Comparison of ENCODE assay signal across 8 mouse cellular contexts in the genomic region with DNA sequence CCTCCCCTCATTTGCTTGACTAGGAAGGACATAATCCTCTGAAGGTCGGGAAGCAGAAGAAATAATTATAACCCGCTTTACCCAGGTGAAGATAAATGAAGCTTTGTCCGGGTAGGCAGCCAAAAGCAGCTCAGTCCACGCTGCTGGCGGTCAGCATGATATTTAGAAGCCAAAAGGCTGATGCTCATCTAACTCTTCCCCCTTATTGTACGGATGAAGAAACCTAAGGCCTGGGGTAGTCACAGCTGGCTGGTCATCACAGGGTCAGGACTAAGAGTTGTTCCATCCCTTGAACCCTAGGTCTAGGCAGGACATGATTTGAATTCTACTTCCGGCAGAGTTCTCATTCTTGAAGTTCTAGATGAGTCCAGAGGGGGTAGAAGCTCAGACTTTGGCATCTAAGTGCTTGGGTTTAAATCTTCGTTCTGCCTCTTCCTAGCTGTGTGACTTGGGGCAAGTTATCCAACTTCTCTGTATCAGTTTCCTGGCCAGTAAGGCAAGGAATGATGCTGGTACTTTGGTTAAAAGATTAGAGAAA. TPM values are rescaled to one million over a fixed set of nuclear protein-coding genes. Genes with fewer than 3 reads are reported as not detected.
DNase-seq lines count a peak whose midpoint lies in the region; ATAC-seq and TF ChIP-seq lines count a peak whose summit lies in the region.

No protein-coding gene starts in this region.

- TF ChIP-seq CTCF in kidney, adult 2 months (conservative IDR thresholded peaks at IDR 0.05; ENCODE audit: insufficient read depth, insufficient read length, low read depth, low read length), result no peak
- TF ChIP-seq CTCF in cortical plate, adult 2 months (IDR thresholded peaks at IDR 0.05; ENCODE audit: extremely low read depth, insufficient read depth, low read length), result no peak

- 49% methylated on average over 8 of the region's 8 CpGs for WGBS in kidney, adult 2 months
- 78% methylated on average over 8 of the region's 8 CpGs for WGBS in hindbrain, embryonic 13.5 days
- WGBS in midbrain, embryonic 12.5 days, result 80% methylated on average over 8 of the region's 8 CpGs

- H3K9me3 ChIP-seq in hindbrain, embryonic 13.5 days, result no peaks in the 10 kb centered on the region
- no peaks in the 10 kb centered on the region for H3K9me3 ChIP-seq in midbrain, embryonic 12.5 days

- H3K4me2 ChIP-seq in hindbrain, embryonic 13.5 days, result peak overlapping the region; percentile 86
- H3K4me2 ChIP-seq in midbrain, embryonic 12.5 days (replicated peaks), result peak overlapping the region; percentile 92

- H3K4me1 ChIP-seq in kidney, adult 2 months (ENCODE audit: control insufficient read depth, insufficient read depth, low read length), result peaks cover 23% of the 10 kb centered on the region
- peaks cover 25% of the 10 kb centered on the region for H3K4me1 ChIP-seq in cortical plate, adult 2 months (ENCODE audit: control insufficient read depth, insufficient read depth, low read length)
- peaks cover 59% of the 10 kb centered on the region for H3K4me1 ChIP-seq in hindbrain, embryonic 13.5 days (replicated peaks)
- peaks cover 50% of the 10 kb centered on the region for H3K4me1 ChIP-seq in midbrain, embryonic 12.5 days

- peak overlapping the region; percentile 79; the same call in 1 of the 2 replicates for H3K4me3 ChIP-seq in kidney, adult 2 months (ENCODE audit: insufficient read depth, low read depth, low read length)
- peak overlapping the region; percentile 93 for H3K4me3 ChIP-seq in cortical plate, adult 2 months (ENCODE audit: insufficient read depth, low read length)
- peak overlapping the region; percentile 84 for H3K4me3 ChIP-seq in hindbrain, embryonic 13.5 days
- peak overlapping the region; percentile 83 for H3K4me3 ChIP-seq in midbrain, embryonic 12.5 days

- no peak for DNase-seq in kidney, adult 2 months
- no peak for DNase-seq in kidney, adult 9 months
- no peak for DNase-seq in right cerebral cortex, adult 2 months (ENCODE audit: low spot score in 2 of 2)
- DNase-seq in ovary, postnatal 10 days (ENCODE audit: low spot score), result no peak

- no peak for TF ChIP-seq POLR2A in kidney, adult 2 months (IDR thresholded peaks at IDR 0.05; ENCODE audit: low read depth, low read length)
- TF ChIP-seq POLR2A in cortical plate, adult 2 months (IDR thresholded peaks at IDR 0.05; ENCODE audit: extremely low read depth, insufficient read depth, low read length), result no peak

- H3K9ac ChIP-seq in hindbrain, embryonic 13.5 days, result peak overlapping the region; percentile 91
- H3K9ac ChIP-seq in midbrain, embryonic 12.5 days (replicated peaks), result peak overlapping the region; percentile 90; the same call in 1 of the 2 replicates

- peak overlapping the region; percentile 48; the same call in 1 of the 2 replicates for H3K27ac ChIP-seq in kidney, adult 2 months (ENCODE audit: insufficient read depth, low read depth, low read length)
- 0 out of 2 replicates have a peak overlapping the region, but pooled peaks have one; percentile 38 for H3K27ac ChIP-seq in cortical plate, adult 2 months (ENCODE audit: insufficient read depth, low read length)
- H3K27ac ChIP-seq in hindbrain, embryonic 13.5 days, result peak overlapping the region; percentile 31
- no peak overlapping the region for H3K27ac ChIP-seq in midbrain, embryonic 12.5 days (replicated peaks)

- H3K36me3 ChIP-seq in kidney, adult 2 months (ENCODE audit: control insufficient read depth, insufficient read depth, low read length), result no peaks in the 10 kb centered on the region
- no peaks in the 10 kb centered on the region for H3K36me3 ChIP-seq in hindbrain, embryonic 13.5 days
- H3K36me3 ChIP-seq in midbrain, embryonic 12.5 days, result no peaks in the 10 kb centered on the region

- no peak for ATAC-seq in hindbrain, embryonic 13.5 days (ENCODE audit: low FRiP score)
- no peak for ATAC-seq in midbrain, embryonic 12.5 days (ENCODE audit: low FRiP score, low read depth)
- ATAC-seq in monocyte, adult 5-6 weeks (replicated peaks; ENCODE audit: insufficient number of reproducible peaks, low FRiP score, low TSS enrichment, poor library complexity, severe bottlenecking), result no peak

- H3K27me3 ChIP-seq in kidney, adult 2 months (replicated peaks; ENCODE audit: control insufficient read depth, insufficient read depth, low read length), result no peaks in the 10 kb centered on the region
- H3K27me3 ChIP-seq in hindbrain, embryonic 13.5 days, result no peaks in the 10 kb centered on the region
- H3K27me3 ChIP-seq in midbrain, embryonic 12.5 days, result 0 out of 2 replicates have a peak, but pooled peaks cover 3% of the 10 kb centered on the region

RNA-seq across cellular contexts. Expression of a gene that starts 1.5 kb away (rescaled TPM):
- polyA plus RNA-seq in kidney, adult 2 months (2012; rRNA removed), result 29.4 and 33.3 TPM in 2 replicates
- polyA plus RNA-seq in cortical plate, adult 2 months (2012; rRNA removed), result 43.1 and 43.5 TPM in 2 replicates
- polyA plus RNA-seq in hindbrain, embryonic 13.5 days (2015; fragmentation: Nextera tagmentation; extraction: Ambion mirVana), result 17.3 and 19.5 TPM in 2 replicates
- 13.7 and 14.9 TPM in 2 replicates for polyA plus RNA-seq in midbrain, embryonic 12.5 days (2016; fragmentation: Nextera tagmentation; extraction: Ambion mirVana)
- 39.9 to 69.6 TPM (median 41.0 TPM) in 3 replicates for total RNA-seq in monocyte, adult 5-6 weeks (2017)
